In the genomic region with DNA sequence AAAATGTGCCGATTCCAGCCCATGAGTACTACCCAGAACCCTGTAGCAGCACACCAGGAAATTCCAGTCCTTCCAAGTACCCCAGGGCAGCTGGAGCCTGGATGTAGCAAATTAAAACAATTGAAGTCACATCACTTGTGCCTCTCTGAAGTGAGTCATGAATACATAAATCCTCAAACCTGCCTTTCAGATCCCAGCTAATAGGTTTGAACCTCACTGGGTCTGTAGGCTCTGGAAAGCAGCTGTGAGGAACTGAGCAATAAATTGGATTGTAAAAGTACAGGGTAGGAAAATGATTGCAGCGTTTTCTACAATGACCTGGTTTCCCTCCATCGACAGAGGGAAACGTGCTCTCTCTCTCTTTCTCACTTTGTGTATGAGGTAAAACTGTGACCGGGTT, we compare ENCODE assay signal across 18 mouse cellular contexts.
DNase-seq lines count a peak whose midpoint lies in the region; ATAC-seq and TF ChIP-seq lines count a peak whose summit lies in the region.
"Had no signal": no experiment of that assay in that cellular context is flagged by ENCODE, and none has a peak within 500 bp of the region (broad histone marks: within the 10 kb centered on the region; RNA-seq: fewer than 3 reads in every experiment).

No protein-coding gene starts in this region.

- DNase-seq in midbrain, embryonic 11.5 days (ENCODE audit: low spot score, missing footprints): no peak
- peak; percentile 50 for DNase-seq in MN1 (ENCODE audit: low spot score)
- peak; percentile 46 for DNase-seq in forelimb bud, embryonic 11.5 days (ENCODE audit: low read depth, low spot score)
- no peak for DNase-seq in lung, postnatal 10 days
- no peak for DNase-seq in thymus, adult 2 months
- DNase-seq: adrenal gland, postnatal 14 days; cerebellum, adult 18-20 months; cerebellum, adult 9-11 months; cerebellum, postnatal 36 days; gastrocnemius, postnatal 25 days; heart, postnatal 10 days; heart, postnatal 4 days had no signal

- H3K9me3 ChIP-seq in midbrain, embryonic 13.5 days: no peaks in the 10 kb centered on the region
- H3K9me3 ChIP-seq in midbrain, embryonic 11.5 days (ENCODE audit: control insufficient read depth, low read length): no peaks in the 10 kb centered on the region
- no peaks in the 10 kb centered on the region for H3K9me3 ChIP-seq in neural tube, embryonic 15.5 days (replicated peaks)
- H3K9me3 ChIP-seq: embryonic facial prominence, embryonic 13.5 days; forebrain, embryonic 12.5 days had no signal

- 0 out of 2 replicates have a peak, but pooled peaks have one; percentile 37 for ATAC-seq in midbrain, embryonic 13.5 days
- no peak for ATAC-seq in midbrain, embryonic 11.5 days (ENCODE audit: low FRiP score)
- ATAC-seq in neural tube, embryonic 15.5 days (ENCODE audit: low FRiP score): no peak
- ATAC-seq: forebrain, embryonic 16.5 days had no signal

- H3K27me3 ChIP-seq in midbrain, embryonic 13.5 days: peaks cover 8% of the 10 kb centered on the region; the same call in 1 of the 2 replicates
- H3K27me3 ChIP-seq in midbrain, embryonic 11.5 days (ENCODE audit: control insufficient read depth, insufficient read depth, low read length): no peaks in the 10 kb centered on the region
- peaks cover 3% of the 10 kb centered on the region; the same call in 1 of the 2 replicates for H3K27me3 ChIP-seq in neural tube, embryonic 15.5 days (replicated peaks)
- H3K27me3 ChIP-seq in thymus, adult 2 months (ENCODE audit: control insufficient read depth, insufficient read depth, low read length): no peaks in the 10 kb centered on the region

- H3K4me3 ChIP-seq in midbrain, embryonic 13.5 days (replicated peaks): no peak overlapping the region
- H3K4me3 ChIP-seq in midbrain, embryonic 11.5 days (ENCODE audit: low read depth, low read length): no peak overlapping the region
- H3K4me3 ChIP-seq in neural tube, embryonic 15.5 days (replicated peaks): no peak overlapping the region
- H3K4me3 ChIP-seq in thymus, adult 2 months (ENCODE audit: control insufficient read depth, insufficient read depth, low read length): no peak overlapping the region
- H3K4me3 ChIP-seq: embryonic facial prominence, embryonic 13.5 days; forebrain, embryonic 12.5 days had no signal

- peaks cover 19% of the 10 kb centered on the region for H3K4me1 ChIP-seq in midbrain, embryonic 13.5 days (replicated peaks)
- no peaks in the 10 kb centered on the region for H3K4me1 ChIP-seq in midbrain, embryonic 11.5 days (ENCODE audit: control insufficient read depth, insufficient read depth, low read length)
- peaks cover 15% of the 10 kb centered on the region for H3K4me1 ChIP-seq in neural tube, embryonic 15.5 days
- no peaks in the 10 kb centered on the region for H3K4me1 ChIP-seq in thymus, adult 2 months (replicated peaks; ENCODE audit: control insufficient read depth, insufficient read depth, low read length)
- H3K4me1 ChIP-seq: embryonic facial prominence, embryonic 13.5 days had no signal

- TF ChIP-seq CTCF in thymus, adult 2 months (IDR thresholded peaks at IDR 0.05; ENCODE audit: borderline replicate concordance, control insufficient read depth, extremely low read depth, insufficient read depth, low read length, poor library complexity): no peak

- 81% methylated on average over 5 of the region's 5 CpGs for WGBS in midbrain, embryonic 13.5 days
- WGBS in midbrain, embryonic 11.5 days: 81% methylated on average over 5 of the region's 5 CpGs
- 34% methylated on average over 5 of the region's 5 CpGs for WGBS in neural tube, embryonic 15.5 days
- WGBS in thymus, adult 2 months: 59% methylated on average over 5 of the region's 5 CpGs

- no peak overlapping the region for H3K9ac ChIP-seq in midbrain, embryonic 13.5 days (replicated peaks)
- H3K9ac ChIP-seq in midbrain, embryonic 11.5 days (ENCODE audit: low read length): no peak overlapping the region
- no peak overlapping the region for H3K9ac ChIP-seq in neural tube, embryonic 15.5 days (replicated peaks)
- H3K9ac ChIP-seq: embryonic facial prominence, embryonic 13.5 days; forebrain, embryonic 12.5 days; hindbrain, embryonic 14.5 days had no signal

- no peak for TF ChIP-seq POLR2A in thymus, adult 2 months (IDR thresholded peaks at IDR 0.05; ENCODE audit: control insufficient read depth, extremely low read depth, insufficient read depth, low read length, poor library complexity)

- H3K4me2 ChIP-seq in midbrain, embryonic 13.5 days (replicated peaks): no peak overlapping the region
- no peak overlapping the region for H3K4me2 ChIP-seq in midbrain, embryonic 11.5 days
- H3K4me2 ChIP-seq in neural tube, embryonic 15.5 days: no peak overlapping the region
- H3K4me2 ChIP-seq: embryonic facial prominence, embryonic 13.5 days; forebrain, embryonic 12.5 days; hindbrain, embryonic 14.5 days had no signal

- no peaks in the 10 kb centered on the region for H3K36me3 ChIP-seq in midbrain, embryonic 13.5 days
- no peaks in the 10 kb centered on the region for H3K36me3 ChIP-seq in midbrain, embryonic 11.5 days (ENCODE audit: control insufficient read depth, insufficient read depth, low read length)
- H3K36me3 ChIP-seq in neural tube, embryonic 15.5 days: no peaks in the 10 kb centered on the region
- no peaks in the 10 kb centered on the region for H3K36me3 ChIP-seq in thymus, adult 2 months (ENCODE audit: control insufficient read depth, insufficient read depth, low read length)
- H3K36me3 ChIP-seq: embryonic facial prominence, embryonic 13.5 days; forebrain, embryonic 12.5 days had no signal

- H3K27ac ChIP-seq in midbrain, embryonic 13.5 days: no peak overlapping the region
- no peak overlapping the region for H3K27ac ChIP-seq in midbrain, embryonic 11.5 days (ENCODE audit: low read depth, low read length)
- peak overlapping the region; percentile 37; the same call in 1 of the 2 replicates for H3K27ac ChIP-seq in neural tube, embryonic 15.5 days (replicated peaks)
- H3K27ac ChIP-seq in thymus, adult 2 months (ENCODE audit: control insufficient read depth, insufficient read depth, low read length): no peak overlapping the region
- H3K27ac ChIP-seq: embryonic facial prominence, embryonic 13.5 days; forebrain, embryonic 12.5 days; hindbrain, embryonic 14.5 days had no signal

Comparison
In these comparisons a context has a peak if more than half of its experiments do, and no peak if none do; other contexts are left out.
1. DNase-seq: peak in MN1 (single experiment) and forelimb bud, embryonic 11.5 days (single experiment); none in midbrain, embryonic 11.5 days (single experiment), lung, postnatal 10 days (single experiment) and thymus, adult 2 months (single experiment).